Mouse (Mus musculus): ENCODE data around the gene Fam57b.

DNA sequence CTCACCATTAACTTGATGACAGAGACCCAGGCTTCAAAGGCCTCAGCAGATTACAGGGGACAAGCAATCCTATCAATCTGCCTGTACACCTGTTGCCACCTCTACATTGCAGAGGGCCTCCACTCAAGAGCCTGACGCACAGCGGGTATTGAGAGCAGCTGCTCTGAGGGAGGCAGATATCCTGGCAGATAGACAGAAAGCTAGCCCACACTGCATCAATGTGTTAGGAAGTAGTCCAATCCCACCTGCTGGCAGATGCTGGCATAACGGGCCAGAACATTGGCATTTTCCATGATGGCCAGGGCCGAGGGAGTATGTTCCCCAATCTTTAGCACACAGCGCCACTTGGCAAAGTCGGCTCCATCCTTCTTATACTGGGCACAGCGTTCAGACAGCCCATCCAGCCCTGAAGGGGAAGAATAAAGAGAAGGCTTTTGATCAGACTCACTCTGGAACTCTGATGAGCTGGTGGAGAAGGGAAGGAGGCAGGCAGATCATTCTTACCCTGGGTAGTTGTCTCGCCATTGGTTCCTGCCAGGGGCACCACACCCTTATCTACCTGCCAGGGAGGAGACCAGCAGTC lies 1.0 kb upstream of the Fam57b start:
- peak; percentile 1; the same call in 1 of the 2 replicates for TF ChIP-seq CTCF (IDR thresholded peaks at IDR 0.05; ENCODE audit: extremely low read depth, insufficient read depth, insufficient read length, insufficient replicate concordance)
- no peak for TF ChIP-seq POLR2A (IDR thresholded peaks at IDR 0.05; ENCODE audit: low read depth, low read length)

Measured in spleen, adult 2 months (tissue).